Mouse (Mus musculus) midbrain, embryonic 15.5 days (tissue): ENCODE measurements around the gene Mgrn1. TPM values are rescaled to one million over a fixed set of nuclear protein-coding genes. Genes with fewer than 3 reads are reported as not detected.

Source experiments
- ATAC-seq: fragments of 200-750 bp; cut with Nextera tagmentation; replicated peaks from 2 replicates; pipeline ENCODE4 v1.8.0; 2017; ENCODE audit warnings: moderate TSS enrichment
- H3K27ac ChIP-seq: fragments of 300-500 bp; sonication (generic); 2 replicates; pipeline ENCODE4 v1.5.1; 2015; ENCODE audit warnings: mild to moderate bottlenecking, inconsistent platforms
- H3K27me3 ChIP-seq: fragments of 300-500 bp; sonication (generic); replicated peaks from 2 replicates; pipeline ENCODE4 v1.6.1; 2015; ENCODE audit warnings: inconsistent platforms
- H3K36me3 ChIP-seq: fragments of 300-500 bp; sonication (generic); replicated peaks from 2 replicates; pipeline ENCODE4 v1.6.1; 2015; ENCODE audit warnings: inconsistent platforms
- H3K4me1 ChIP-seq: fragments of 300-500 bp; sonication (generic); 2 replicates; pipeline ENCODE4 v1.6.1; 2015; ENCODE audit warnings: inconsistent platforms
- H3K4me2 ChIP-seq: fragments of 300-500 bp; sonication (generic); 2 replicates; pipeline ENCODE4 v1.6.1; 2015; ENCODE audit warnings: inconsistent platforms, mild to moderate bottlenecking, moderate library complexity
- H3K4me3 ChIP-seq: fragments of 300-500 bp; sonication (generic); 2 replicates; pipeline ENCODE4 v1.5.1; 2015; ENCODE audit warnings: mild to moderate bottlenecking, inconsistent platforms
- H3K9ac ChIP-seq: fragments of 300-500 bp; sonication (generic); 2 replicates; pipeline ENCODE4 v1.6.1; 2015; ENCODE audit warnings: mild to moderate bottlenecking, inconsistent platforms
- H3K9me3 ChIP-seq: fragments of 300-500 bp; sonication (generic); 2 replicates; pipeline ENCODE4 v1.6.1; 2016; ENCODE audit warnings: inconsistent platforms
- WGBS: fragments of 180-500 bp; shearing (Covaris S2); methylation state at CpG from one replicate; pipeline ENCODE4 v1.1.7; 2015; ENCODE audit warnings: mixed read lengths; 5-methylcytosine and 5-hydroxymethylcytosine counted together
- polyA plus RNA-seq: library from polyadenylated mRNA; unstranded; fragments of >200 nt; fragmentation: Nextera tagmentation; extraction: Ambion mirVana; gene quantifications from 2 replicates; pipeline ENCODE4 v1.2.1, GENCODE M21; 2015

Gene Mgrn1
- polyA plus RNA-seq, 1 experiment from 2014 or later: 124 TPM

DNA sequence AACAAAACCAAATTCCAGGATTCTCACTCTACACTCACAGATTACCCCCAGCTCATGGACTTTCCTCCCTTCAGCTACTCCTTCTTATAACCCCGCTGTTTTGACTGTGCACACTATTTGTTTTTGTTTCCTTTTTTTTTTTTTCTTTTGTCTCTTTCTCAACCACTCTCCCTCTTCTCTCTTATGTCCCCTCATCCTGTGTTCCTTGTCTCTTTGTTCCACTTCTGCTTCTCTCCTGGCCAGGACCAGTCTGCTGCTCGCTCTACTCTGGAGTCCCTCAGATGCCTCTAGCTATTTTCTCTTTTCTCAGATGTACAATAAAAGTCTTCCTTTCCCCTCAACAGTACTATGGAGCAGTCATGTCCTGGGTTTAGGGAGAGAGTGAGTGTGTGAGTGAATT is 16.3 kb downstream of the Mgrn1 start:
- H3K36me3 ChIP-seq: no peaks in the 10 kb centered on the region
- no peak overlapping the region for H3K27ac ChIP-seq
- no peak overlapping the region for H3K4me2 ChIP-seq
- H3K9me3 ChIP-seq: no peaks in the 10 kb centered on the region
- H3K27me3 ChIP-seq: no peaks in the 10 kb centered on the region
- H3K9ac ChIP-seq: no peak overlapping the region
- no peaks in the 10 kb centered on the region for H3K4me1 ChIP-seq
- WGBS: 88% methylated on average over 2 of the region's 2 CpGs
- no peak for ATAC-seq
- H3K4me3 ChIP-seq: no peak overlapping the region

DNA sequence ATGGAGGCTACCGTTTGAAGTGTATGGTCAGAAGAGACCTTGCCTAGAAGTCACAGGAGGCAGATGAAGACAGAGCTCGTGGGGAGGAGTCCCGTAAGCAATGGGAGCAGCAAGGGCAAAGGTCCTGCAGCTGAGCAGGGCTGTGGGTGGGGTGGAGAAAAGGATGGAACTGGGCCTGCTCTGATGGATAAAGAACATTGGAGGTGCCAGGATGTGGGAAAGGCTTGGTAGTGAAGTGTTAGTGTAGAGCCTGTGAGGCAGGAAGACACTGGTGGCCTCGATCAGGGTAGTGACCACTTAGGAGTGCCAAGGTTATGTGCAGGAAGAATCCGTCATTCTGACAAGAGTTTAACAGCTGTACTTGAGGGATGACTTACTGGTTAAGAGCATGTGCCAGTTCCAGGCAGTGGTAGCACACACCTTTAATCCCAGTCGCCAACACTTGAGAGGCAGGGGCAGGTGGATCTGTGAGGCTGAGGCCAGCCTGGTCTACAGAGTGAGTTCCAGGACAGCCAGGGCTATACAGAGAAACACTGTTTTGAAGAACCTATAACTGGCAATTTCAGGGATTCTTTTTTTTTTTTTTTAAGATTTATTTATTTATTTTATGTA is 17.5 kb downstream of the Mgrn1 start:
- Histone ChIP-seq H3K9me3 (no peaks in the 10 kb centered on the region), H3K4me3 (no peak overlapping the region), H3K27me3 (no peaks in the 10 kb centered on the region), H3K9ac (no peak overlapping the region), H3K4me2 (no peak overlapping the region), H3K4me1 (no peaks in the 10 kb centered on the region), H3K27ac (no peak overlapping the region), H3K36me3 (0 out of 2 replicates have a peak, but pooled peaks cover 3% of the 10 kb centered on the region)
- no peak for ATAC-seq
- 87% methylated on average over 6 of the region's 6 CpGs for WGBS

DNA sequence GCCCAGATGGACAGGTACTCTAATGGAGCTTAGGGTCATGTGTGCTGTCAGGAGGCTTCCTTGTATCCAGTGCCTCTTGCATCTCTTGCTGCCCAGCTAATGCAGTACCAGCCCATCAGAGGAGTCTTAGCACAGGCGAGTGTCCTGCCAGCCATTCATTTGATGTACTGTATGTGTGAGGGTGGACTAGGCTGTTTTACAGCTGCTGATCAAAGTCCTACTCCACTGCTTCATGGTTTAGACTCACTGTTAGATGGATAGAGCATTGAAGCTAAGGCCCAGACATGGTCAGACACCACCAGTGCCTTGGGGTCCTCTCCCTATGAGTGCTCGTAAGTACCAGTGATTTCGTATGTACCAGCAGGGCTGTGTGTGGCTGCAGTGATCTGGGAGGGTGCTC is 18.8 kb downstream of the Mgrn1 start:
- H3K4me3 ChIP-seq: no peak overlapping the region
- no peaks in the 10 kb centered on the region for H3K27me3 ChIP-seq
- WGBS: 93% methylated on average over 3 of the region's 3 CpGs
- no peak overlapping the region for H3K4me2 ChIP-seq
- no peak for ATAC-seq
- H3K4me1 ChIP-seq: no peaks in the 10 kb centered on the region
- peaks cover 8% of the 10 kb centered on the region; the same call in 1 of the 2 replicates for H3K36me3 ChIP-seq
- H3K9me3 ChIP-seq: no peaks in the 10 kb centered on the region
- H3K27ac ChIP-seq: no peak overlapping the region
- H3K9ac ChIP-seq: no peak overlapping the region

DNA sequence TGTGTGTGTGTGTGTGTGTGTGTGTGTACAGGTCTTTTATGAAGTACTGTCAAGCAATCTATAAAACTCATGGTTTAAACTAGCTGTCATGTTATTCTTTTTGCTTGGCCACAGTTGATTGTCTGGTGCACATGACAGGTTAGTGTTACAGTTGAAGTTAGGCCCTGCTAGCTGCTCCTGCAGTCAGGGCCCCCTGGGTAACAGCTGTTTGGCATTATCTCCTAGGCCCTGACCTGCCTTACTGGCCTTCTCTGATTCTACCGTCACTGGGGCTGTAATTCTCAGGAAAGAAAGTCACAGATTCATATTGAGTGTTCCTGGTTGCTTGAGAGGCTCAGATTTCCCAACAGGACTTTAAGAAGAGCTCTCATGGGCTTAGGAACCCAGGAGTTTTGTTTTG is 19.5 kb downstream of the Mgrn1 start:
- no peak for ATAC-seq
- no peak overlapping the region for H3K4me3 ChIP-seq
- H3K9ac ChIP-seq: no peak overlapping the region
- H3K4me1 ChIP-seq: no peaks in the 10 kb centered on the region
- WGBS: 82% methylated on average over 1 of the region's 1 CpGs
- H3K9me3 ChIP-seq: no peaks in the 10 kb centered on the region
- H3K27ac ChIP-seq: no peak overlapping the region
- no peak overlapping the region for H3K4me2 ChIP-seq
- H3K27me3 ChIP-seq: no peaks in the 10 kb centered on the region
- H3K36me3 ChIP-seq: peaks cover 12% of the 10 kb centered on the region

DNA sequence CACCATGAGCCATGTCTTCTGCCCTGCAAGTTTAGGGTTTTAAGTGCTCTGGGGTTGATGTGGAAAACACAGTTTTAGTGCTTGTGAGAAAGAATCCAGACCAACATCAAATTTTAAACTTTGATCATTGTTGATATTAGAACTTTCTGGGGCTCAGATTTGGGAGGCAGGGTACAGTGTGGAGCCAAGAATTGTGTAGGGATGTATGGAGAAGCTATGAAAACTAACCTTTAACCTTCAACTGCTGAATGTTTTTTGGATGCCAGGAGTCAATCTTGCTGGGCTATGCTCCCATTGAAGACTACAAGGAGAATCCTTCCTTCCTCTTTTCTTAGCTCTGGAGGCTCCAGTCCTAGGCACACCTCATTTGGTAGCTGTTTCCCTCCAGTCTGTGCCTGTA is 20.5 kb downstream of the Mgrn1 start:
- H3K9me3 ChIP-seq: no peaks in the 10 kb centered on the region
- peaks cover 19% of the 10 kb centered on the region for H3K36me3 ChIP-seq
- no peak for ATAC-seq
- no peak overlapping the region for H3K27ac ChIP-seq
- H3K4me2 ChIP-seq: no peak overlapping the region
- H3K4me1 ChIP-seq: no peaks in the 10 kb centered on the region
- H3K27me3 ChIP-seq: no peaks in the 10 kb centered on the region
- H3K9ac ChIP-seq: no peak overlapping the region
- no peak overlapping the region for H3K4me3 ChIP-seq

DNA sequence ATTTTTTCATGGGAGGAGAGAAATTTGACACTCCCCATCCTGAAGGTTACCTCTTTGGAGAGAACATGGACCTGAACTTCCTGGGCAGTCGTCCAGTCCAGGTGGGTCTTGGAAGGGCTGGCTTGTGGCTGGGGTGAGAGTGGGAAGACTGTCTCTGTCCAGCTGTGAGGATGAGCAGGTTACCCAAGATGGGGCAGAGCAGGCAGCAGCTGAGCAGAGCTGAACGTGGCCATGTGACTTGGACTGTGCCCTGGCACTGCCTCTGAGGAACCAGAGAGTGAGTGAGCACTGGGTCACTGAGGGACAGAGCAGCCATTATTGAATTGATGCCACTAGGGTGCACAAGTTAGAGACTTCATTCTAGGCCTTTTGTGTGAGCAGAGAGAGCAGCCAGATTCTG is 21.3 kb downstream of the Mgrn1 start:
- no peaks in the 10 kb centered on the region for H3K4me1 ChIP-seq
- no peak overlapping the region for H3K4me2 ChIP-seq
- no peaks in the 10 kb centered on the region for H3K9me3 ChIP-seq
- no peak for ATAC-seq
- H3K27me3 ChIP-seq: no peaks in the 10 kb centered on the region
- WGBS: 68% methylated on average over 2 of the region's 2 CpGs
- no peak overlapping the region for H3K9ac ChIP-seq
- H3K4me3 ChIP-seq: no peak overlapping the region
- H3K36me3 ChIP-seq: peaks cover 25% of the 10 kb centered on the region
- H3K27ac ChIP-seq: no peak overlapping the region

DNA sequence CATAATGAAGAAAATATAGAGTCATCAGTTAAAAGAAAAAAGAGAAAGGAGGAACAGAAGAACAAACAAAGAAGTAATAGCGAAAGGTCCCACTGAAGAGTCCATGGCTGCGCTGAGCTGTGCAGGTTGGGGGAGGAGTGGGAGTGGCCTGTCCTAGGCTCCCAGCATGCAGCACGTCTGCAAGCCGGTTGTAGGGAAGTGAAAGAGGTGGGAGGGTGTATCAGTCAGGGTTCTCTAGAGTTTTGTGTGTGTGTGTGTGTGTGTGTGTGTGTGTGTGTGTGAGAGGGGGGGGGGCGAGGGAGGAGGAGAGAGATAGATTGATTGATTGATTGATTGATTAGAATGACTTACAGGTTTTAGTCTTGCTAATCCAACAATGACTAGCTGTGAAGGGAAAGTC is 21.9 kb downstream of the Mgrn1 start:
- H3K4me1 ChIP-seq: no peaks in the 10 kb centered on the region
- H3K27ac ChIP-seq: no peak overlapping the region
- no peak overlapping the region for H3K4me3 ChIP-seq
- H3K27me3 ChIP-seq: no peaks in the 10 kb centered on the region
- no peaks in the 10 kb centered on the region for H3K9me3 ChIP-seq
- ATAC-seq: no peak
- WGBS: 41% methylated on average over 4 of the region's 5 CpGs
- H3K9ac ChIP-seq: no peak overlapping the region
- peaks cover 29% of the 10 kb centered on the region for H3K36me3 ChIP-seq
- no peak overlapping the region for H3K4me2 ChIP-seq

DNA sequence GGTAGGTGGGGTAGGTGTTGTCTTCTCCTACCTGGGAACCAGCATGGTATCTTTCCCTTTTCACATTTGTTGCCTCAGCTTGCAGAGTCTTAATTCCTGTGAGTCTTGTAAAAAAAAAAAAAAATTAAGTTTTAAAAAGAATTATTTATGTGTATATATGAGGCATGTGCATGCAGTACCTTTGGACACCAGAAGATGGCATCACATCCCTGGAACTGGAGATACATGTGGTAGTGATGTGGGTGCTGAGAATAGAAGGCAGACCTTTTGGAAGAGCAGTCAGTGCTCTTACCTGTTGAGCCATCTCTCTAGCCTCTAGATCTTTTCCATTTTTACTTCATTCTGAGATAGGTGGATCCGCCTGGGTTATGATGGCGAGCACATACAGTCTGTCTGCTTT is 23.7 kb downstream of the Mgrn1 start:
- Histone ChIP-seq H3K9ac (no peak overlapping the region), H3K36me3 (peaks cover 40% of the 10 kb centered on the region), H3K4me2 (no peak overlapping the region), H3K9me3 (no peaks in the 10 kb centered on the region), H3K4me1 (0 out of 2 replicates have a peak, but pooled peaks cover 4% of the 10 kb centered on the region), H3K27ac (no peak overlapping the region), H3K4me3 (no peak overlapping the region), H3K27me3 (no peaks in the 10 kb centered on the region)
- no peak for ATAC-seq
- WGBS: 100% methylated on average over 2 of the region's 2 CpGs

DNA sequence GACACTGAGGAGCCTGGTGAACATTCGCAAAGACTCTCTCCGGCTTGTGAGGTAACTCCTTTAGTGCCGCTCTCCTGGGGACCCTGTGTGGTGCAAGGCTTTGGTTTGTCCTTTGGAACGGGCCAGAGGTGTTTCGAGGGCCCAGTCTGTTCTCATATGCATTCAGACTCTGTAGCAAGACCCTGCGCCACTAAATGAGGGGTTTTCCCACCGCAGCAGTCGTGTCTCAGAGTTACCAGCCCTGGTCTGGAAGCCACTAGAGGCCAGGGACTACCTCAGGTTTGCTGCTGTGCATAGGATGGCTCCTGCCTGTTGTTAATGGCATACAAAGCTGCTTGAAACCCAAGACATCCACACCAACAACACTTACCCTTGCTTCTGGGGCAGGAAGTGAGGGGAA is 24.7 kb downstream of the Mgrn1 start:
- Histone ChIP-seq H3K36me3 (peaks cover 40% of the 10 kb centered on the region), H3K4me2 (no peak overlapping the region), H3K4me3 (no peak overlapping the region), H3K4me1 (0 out of 2 replicates have a peak, but pooled peaks cover 4% of the 10 kb centered on the region), H3K9ac (no peak overlapping the region), H3K27ac (no peak overlapping the region), H3K9me3 (no peaks in the 10 kb centered on the region), H3K27me3 (no peaks in the 10 kb centered on the region)
- no peak for ATAC-seq
- 96% methylated on average over 8 of the region's 8 CpGs for WGBS

DNA sequence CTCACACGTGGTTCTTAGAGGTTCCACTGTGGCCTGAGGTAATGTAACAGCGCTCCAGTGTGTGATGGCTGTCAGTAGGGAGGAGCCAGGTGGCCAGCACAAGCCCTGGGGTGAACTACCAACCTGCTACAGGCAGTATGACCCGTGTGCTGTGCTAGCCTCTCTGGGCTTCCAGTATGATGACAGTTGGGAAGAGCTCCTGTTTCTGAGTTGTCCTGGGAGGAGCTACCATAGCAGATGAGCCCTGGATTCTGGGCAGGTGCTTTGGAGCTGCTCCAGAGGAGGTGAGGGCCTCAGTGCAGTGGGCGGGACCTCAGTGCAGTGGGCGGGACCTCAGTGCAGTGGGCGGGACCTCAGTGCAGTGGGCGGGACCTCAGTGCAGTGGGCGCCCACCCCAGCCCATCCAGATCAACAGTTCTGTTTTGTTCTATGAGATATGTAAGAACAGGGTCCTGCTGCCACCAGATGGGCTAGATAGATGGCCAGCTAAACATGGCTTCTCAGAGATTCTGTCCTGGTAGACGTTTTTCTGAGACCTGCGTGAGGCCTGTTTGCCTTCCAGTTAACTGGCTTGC is 26.1 kb downstream of the Mgrn1 start:
- Histone ChIP-seq H3K27ac (no peak overlapping the region), H3K4me3 (no peak overlapping the region), H3K9me3 (no peaks in the 10 kb centered on the region), H3K4me2 (no peak overlapping the region), H3K36me3 (peaks cover 40% of the 10 kb centered on the region), H3K4me1 (0 out of 2 replicates have a peak, but pooled peaks cover 4% of the 10 kb centered on the region), H3K27me3 (no peaks in the 10 kb centered on the region), H3K9ac (no peak overlapping the region)
- no peak; the same call in 1 of the 2 replicates for ATAC-seq
- WGBS: 80% methylated on average over 10 of the region's 10 CpGs

DNA sequence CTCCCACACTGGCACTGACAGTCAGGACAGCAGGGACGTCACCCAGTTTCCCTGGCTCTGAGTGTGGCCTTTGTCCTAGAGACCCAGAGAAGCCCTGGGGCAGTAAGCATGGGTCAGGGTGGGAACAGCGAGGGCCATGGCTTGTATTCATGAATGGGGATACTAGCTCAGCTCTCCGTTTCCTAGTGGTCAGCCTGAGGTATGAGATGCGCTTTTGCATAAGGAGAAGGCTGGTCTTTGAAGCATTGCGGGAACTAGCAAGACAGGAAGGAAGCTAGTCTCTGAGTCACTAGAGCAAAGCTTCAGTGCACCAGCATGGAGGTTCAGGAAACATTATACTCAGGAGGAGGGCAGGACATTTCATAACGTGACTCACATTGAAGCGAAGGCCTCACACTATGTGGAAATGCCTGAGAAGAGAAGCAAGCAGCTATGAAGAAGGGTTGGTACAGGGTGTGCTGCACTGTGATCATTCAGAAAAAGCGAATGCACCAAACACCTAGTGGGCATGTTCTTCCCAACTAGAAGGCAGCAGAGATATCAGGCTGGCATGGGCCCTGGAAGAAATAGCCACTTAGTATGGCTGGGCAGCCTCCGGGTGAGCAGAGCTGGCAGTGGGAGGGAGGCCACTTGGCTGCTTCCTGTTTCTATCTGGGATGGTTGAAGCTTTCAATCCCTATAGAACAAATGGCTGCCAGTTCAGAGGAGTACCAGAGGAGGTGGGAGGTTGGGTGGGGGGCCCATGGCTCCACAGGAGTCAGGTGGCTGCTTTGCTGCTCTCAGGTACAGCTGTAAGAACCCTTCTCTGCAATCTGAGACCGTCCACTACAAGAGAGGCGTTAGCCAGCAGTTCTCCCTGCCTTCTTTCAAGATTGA is 27.1 kb downstream of the Mgrn1 start:
- 84% methylated on average over 11 of the region's 11 CpGs for WGBS
- Histone ChIP-seq H3K4me3 (no peak overlapping the region), H3K4me1 (0 out of 2 replicates have a peak, but pooled peaks cover 4% of the 10 kb centered on the region), H3K27ac (peak overlapping the region; percentile 47; the same call in 1 of the 2 replicates), H3K36me3 (peaks cover 40% of the 10 kb centered on the region), H3K9ac (no peak overlapping the region), H3K27me3 (no peaks in the 10 kb centered on the region), H3K4me2 (no peak overlapping the region), H3K9me3 (no peaks in the 10 kb centered on the region)
- peak; percentile 34; the same call in 1 of the 2 replicates for ATAC-seq
